Mouse (Mus musculus) adrenal gland, adult 18-20 months (tissue): ENCODE data around the gene Szrd1. TPM values are rescaled to one million over a fixed set of nuclear protein-coding genes. Genes with fewer than 3 reads are reported as not detected.

Experiments used
- DNase-seq, 2 experiments: peaks; one replicate each; pipeline ENCODE4 v3.0.0; 2021 to 2022; ENCODE audit warnings: low spot score in 2 of 2
- long read RNA-seq, 2 experiments: library from polyadenylated mRNA; stranded (forward); transcript quantifications; one replicate each; pipeline ENCODE4 v2.0.0; 2021
- total RNA-seq, 2 experiments: library from RNA; stranded (reverse); gene quantifications; 1 replicate in 1 of 2; 2 replicates in 1 of 2; pipeline ENCODE4 v1.2.3; 2021

Gene Szrd1
- 100 to 1,000 TPM; 109 to 127 TPM for total RNA-seq
- long read RNA-seq, experiment 1, partial matches to known transcripts, result 0 of 11 reads
- long read RNA-seq, experiment 1, other reads (novel, unspliced or antisense), result 6 of 11 reads
- long read RNA-seq, experiment 2, transcript Szrd1-203 (4 exons, 3,244 nt), result minor isoform, 5 of 26 reads
- long read RNA-seq, experiment 2, transcript Szrd1-202 (3 exons, 3,203 nt), result major isoform, 9 of 26 reads
- long read RNA-seq, experiment 2, partial matches to known transcripts, result 2 of 26 reads
- long read RNA-seq, experiment 2, other reads (novel, unspliced or antisense), result 7 of 26 reads

DNA sequence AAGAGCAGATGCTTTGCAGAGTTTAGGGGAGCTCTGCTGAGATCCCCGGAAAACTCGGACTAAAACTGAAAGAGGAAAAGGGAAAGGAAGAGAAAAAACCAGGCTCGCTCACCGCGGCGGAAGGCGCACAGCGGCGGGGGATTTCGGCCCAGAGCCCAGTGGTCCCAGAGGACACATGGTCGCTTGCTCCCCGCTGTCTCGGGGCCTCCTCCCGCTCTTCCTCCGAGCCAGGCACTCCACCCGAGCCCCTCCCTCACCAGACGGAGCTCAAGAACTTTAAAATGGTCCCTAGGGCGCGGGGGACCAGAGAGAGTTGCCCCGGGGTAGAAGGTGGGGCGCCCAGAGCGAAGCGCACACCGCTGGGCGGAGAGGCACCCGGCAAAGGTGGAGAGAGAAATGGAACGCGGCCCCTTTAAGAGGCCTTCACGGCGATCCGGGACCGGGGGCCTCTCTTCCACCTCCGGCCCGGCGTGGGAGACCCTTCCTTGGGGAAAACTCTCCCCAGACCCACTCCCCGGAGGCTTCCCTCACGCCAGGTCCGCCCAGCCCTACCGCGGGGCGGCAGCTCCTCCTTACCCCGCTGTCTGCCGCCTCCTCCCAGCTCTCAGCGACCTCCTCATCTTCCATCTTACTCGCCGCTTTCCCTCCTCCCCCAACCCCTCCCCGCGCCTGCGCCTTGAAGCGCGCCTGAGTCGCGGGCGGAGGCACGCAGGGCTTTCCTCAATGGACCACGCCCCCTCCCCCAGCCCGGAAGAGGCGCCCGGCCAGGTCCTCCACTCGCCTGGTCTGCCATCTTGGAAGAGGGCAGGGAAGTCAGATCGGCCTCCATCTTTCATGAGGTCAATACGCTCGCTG is at the start of gene Szrd1:
TSS of gene Szrd1 (minus strand) at position 660 of the 855 bp plus-strand sequence.
- DNase-seq, result peak; percentile 96 to 98

DNA sequence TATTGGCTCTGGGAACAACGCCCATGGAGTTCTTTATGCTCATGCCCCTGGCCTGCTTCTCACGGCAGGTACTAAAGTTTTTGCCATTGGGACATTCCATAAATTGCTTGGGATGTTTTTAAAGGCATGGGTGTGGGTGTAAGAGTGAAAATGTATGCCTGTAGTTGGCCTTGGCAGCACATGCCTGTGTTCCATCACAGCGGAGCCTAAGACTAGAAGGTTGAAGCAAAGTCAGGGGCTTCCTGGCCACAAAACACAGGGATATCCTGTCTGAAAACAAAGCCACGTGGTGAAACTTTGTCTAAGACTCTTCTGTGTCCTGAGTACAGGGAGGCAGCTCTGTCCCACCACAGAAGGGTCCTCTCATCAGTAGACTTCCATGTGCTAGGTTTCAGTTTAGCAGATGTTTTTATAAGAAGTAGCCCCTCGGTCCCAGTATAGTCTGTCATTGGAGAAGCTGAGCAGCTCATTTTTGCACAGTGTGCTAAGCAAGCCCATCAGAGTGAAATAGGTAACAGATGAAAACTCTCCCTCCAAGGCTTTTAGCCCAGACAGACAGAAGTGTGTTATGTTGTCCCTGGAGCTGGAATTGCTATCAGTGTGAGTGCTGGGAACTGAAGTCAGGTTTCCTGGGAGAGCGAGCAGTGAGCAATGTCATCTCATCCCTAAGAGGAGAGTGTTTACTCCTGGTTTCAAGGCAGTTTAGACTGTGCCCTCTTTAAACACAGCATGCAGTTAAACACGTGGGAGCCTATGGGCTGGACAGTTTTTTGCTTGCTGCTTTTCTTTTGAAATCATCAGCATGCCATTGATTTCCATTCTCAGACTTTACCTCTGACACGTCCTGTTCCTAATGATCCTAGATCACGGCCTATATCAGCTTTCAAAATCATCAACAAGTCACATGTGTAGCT is 47.6 kb upstream of the Szrd1 start:
- DNase-seq, result no peak

DNA sequence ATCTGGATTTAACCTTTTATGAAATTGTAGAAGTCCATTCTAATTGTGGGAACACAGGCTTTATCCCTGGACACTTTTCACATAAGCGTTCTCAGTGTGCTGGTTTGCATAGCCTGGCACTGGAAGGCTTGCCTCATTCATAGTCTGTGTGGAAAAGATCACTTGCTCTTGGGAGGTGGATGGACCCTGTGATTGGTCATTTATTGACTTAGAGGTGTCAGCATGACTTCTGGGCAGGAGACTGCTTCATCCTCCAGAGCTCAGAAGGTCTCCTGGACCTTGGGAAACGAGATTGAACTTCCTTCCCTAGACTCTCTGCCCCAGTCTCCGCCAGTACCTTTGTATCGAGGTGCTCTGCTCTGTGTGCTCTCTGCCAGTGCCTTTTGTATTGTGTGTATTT is 44.9 kb upstream of the Szrd1 start:
- DNase-seq, result no peak

DNA sequence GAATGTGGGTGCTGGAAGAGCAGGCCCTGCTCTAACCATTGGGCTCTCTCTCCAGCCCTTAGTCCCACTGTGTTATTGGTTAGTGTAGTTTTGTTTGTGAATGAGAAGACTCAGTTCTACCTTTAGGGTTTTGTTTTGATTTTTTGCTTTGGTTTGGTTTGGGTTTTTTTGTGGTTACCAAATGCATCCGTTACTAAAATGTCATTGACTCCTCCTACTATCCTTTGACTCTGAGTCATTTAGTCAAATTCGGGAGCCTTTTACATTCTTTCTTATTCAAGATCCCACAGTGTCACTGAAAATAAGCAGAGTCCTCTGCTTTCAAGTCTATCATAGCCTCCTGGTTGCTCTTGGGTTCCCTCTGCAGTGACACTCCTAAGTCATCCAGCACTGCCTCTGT is 44.4 kb upstream of the Szrd1 start:
- no peak for DNase-seq

DNA sequence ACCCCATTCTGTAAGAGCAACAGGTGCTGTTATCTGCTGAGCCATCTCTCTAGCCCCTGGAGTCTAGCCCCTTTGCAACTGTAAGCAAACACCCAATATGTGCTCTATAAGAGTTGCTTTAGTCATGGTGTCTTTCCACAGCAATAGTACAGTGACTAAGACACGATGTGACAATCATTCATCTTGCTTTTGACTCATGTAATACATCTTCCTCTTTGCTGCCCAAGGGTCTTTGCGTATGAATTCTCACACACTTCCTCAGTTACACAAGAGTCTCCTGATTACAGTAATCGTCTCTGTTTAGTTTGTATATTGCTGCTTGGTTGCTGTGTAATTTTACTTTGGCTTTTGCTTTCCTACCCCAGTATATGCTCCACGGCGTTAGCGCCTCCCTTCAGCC is 42.4 kb upstream of the Szrd1 start:
- no peak for DNase-seq

DNA sequence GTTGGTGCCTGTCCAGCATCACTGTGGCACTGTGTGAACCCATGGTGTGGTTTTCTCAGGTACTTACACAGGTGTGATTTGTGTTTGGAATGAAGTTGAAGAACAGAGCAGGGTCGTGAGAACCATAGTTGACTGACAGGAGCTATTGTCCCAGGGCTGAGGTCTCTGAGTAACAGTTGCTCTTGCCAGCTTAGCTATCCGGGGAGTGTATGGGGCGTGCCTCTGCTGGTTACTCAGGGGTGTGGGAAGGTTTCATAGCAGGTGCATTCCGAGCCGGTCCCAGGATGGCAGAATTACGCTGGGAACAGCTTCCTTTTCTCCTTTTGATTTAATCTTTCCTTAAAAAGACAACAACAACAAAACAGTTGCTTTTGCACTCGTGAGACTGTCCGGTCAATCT is 41.3 kb upstream of the Szrd1 start:
- DNase-seq, result no peak

DNA sequence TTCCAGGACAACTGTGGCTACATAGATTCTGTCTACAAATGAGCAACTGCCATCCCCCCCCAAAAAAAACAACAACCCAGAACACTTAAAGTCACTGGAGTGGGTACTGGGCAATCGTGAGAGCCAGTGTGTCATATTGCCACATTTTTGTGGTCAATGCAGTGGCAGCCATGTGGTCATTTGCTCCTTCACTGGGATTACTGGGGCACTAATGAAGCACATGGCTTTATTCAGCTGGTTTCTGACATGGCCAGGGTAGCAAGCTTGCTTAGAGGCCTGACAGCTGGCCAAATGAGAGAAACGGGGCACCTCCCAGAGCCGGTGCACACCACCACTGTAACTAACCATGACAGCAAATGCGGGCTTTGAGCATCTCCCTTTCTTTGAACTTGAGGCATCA is 38.9 kb upstream of the Szrd1 start:
- no peak for DNase-seq

DNA sequence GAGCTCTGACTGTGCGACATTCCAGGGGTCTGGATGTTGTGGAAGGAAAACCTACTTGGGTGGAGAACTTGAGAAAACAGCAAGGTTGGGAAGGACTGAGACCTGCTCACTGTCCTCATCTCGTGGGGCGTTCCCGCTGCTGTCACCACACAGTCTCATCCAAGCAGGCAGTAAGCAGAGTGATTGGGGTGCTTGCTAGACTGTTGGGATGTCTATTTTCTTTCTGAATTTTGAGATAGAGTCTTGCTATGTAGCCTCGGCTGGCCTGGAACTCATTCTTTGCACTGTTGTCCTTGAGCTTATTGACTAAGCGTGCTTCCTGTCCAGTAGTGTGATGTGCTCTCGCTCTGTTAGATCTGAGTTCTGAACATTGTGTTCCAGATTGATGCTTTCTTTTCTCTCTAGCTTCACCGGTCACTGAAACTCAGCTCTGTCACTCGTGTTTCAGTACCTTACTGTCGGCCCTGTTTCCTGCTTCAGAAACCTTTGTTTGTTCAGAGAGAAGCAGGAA is 36.8 kb upstream of the Szrd1 start:
- no peak for DNase-seq

DNA sequence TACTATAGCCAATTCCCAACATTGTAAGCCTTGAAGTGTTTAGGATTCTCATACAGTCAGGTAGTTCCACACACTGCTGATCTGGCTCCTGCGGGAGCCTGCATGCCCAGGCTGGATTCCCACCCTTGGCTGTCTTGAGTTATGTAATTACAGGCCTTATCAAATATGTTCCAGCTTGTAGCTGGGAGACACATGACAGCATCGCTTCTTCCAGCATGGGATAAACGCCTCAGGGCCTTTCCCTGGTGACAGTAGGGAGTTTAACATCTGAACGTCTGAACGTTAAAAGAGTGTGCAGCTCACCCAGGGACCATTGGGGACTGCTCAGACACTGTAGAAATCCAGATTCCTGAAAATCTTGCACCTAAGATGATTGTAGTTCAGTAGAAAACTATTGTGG is 36.2 kb upstream of the Szrd1 start:
- no peak for DNase-seq

DNA sequence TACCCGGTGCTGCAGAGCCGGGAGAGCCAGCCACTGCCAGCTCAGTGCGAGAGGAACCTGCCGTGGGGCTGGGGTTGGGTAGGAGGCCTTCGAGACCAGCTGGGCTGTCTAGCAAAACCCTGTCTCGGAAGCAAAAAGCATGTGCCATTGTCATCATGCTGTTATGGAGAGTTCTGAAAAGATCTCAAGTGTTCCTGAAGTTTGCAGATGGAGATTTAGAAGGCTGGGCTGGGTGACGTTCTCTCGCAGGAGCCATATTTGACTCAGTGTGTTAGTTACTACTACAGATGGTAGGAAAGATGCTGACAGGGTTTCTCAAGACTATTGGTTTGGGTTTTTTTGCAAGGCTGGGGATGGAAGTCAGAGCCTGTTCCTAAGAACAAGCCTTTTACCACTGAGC is 32.5 kb upstream of the Szrd1 start:
- no peak for DNase-seq

DNA sequence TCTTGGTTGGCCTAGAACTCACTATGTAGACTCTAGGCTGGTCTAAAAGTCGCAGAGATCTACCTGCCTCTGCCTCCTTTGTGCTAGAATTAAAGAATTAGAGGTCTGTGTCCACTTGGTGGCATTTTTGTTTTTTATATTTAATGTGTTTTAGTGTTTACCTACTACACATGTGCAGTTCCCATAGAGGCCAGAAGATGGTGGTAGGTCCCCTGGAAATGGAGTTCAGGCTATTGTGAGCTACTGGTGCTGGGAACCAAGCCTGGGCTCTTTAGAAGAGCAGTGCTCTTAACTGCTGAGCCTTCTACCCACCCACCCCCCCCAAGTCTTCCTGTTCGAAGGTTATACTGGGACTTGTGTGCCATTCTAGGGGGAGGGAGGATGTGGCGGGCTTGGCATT is 27.6 kb upstream of the Szrd1 start:
- no peak for DNase-seq

DNA sequence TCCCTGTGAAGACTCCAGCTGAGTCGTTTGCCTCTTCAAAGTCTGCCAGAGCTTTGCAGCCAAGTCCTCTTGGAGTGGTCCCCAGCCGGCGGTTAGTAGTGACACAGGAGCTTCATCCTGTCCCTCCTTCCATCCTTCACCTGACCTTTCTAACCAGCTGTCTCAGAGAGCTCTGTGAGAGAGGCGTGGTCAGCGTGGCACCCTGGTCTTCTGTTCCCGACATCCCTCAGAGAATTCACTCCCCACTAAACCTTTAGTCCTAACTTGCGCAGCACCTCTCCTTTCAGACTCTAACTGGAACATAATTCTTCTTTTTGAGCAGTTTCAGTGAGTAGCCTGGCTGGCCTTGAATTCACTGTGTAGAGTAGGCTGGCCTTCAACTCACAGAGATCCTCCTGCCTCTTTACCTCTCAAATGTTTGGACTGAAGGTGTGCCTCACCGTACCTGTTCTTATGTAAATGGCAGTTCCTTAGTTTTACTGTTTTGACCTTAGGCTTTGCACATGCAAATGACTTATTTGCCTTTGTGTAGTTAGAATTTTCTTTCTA is 26.2 kb upstream of the Szrd1 start:
- no peak for DNase-seq

DNA sequence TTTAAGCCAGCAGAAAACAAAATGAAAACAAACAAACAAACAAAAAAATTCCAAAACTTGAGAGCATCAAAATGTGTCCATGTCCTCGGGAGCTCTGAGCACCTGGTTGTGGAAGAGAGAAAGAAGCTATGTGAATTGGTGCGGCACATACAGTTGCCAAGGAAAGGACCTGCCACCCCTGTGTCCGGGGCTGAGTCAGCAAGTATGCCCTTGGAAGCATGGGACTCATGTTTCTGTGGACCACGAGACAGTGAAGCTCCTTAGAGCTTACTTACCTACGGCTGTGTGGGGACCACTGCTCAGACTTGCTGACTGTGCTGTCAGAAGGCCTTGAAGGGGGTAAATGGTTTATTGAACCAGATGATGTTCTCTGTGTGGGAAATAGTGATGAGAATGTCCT is 24.2 kb upstream of the Szrd1 start:
- no peak for DNase-seq

DNA sequence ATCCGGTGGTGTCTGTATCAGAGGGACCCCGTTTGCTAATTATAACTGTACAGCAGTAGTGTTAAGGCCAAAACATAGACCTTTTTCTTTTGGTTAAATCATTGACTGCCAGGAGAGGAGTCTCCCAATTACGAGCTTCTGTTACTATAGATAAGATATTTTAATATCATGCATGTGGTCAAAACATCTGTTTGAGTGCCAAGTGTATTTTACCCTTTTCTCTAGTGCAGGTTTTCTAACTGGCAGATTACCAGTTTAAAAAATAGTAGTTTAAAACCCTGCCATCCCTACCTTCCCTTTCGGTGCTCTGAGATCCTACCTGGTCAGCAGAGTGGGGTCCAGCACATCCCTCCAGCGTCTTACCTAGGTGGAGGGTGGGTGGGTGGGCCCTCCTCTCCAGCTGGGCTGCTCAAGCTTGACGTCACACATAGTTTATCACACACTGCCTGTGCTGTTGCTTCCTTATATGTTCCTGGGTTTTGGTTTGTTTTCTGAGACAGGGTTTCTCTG is 22.2 kb upstream of the Szrd1 start:
- no peak for DNase-seq

DNA sequence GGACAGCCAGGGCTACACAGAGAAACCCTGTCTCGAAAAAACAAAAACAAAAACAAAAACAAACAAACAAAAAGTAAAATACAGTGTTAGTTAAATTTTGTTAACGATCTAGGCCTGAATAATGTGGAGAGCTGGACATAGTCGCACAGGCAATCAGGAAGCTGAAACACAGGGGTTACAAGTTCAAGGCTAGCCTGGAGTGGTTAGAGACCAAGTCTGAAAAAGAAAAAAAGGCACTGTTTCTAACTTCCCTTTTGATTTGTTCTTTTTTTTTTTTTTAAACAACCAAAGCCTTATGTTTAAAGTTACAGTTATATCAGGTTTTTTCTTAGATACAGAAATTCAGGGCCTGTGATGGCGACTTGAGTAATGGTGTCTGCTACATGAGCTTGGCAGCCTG is 20.6 kb upstream of the Szrd1 start:
- no peak for DNase-seq

DNA sequence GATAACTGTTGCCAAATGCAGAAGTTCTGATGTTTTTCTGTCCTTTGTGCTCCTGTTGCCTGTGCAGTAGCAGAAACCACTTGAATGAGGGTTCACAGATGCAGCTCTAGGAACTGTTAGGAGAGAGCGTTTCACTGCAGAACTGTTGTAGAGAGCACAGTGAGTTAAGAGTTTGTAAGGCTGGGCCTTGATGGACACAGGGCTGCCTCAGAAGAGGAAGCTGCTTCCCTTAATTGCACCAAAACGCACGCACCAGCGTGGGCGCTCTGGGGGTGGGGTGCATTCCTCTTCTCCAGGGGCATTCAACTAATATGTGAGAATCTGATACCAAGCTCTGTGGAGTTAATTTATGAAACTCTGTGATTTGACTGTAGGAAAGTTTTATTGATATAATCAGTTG is 20.1 kb upstream of the Szrd1 start:
- no peak for DNase-seq

DNA sequence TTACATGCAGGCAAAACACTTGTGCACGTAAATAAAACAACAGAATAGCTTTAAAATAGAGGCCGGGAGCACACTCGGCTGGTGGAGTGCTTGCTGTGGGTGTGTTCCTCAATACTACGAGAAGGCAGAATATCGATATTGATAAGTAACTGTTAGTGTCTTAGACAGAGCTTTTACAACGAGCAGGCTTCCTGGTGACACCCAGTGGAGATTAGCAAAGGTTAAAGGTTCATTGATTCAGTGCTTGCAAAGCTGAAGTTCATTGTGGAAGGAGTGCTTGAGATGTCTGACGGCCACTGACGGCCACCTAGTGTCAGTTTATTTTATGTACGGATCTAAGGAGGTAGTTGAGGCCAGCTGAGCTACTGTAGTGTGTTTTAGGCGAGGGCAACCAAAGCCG is 19.5 kb upstream of the Szrd1 start:
- DNase-seq, result no peak

DNA sequence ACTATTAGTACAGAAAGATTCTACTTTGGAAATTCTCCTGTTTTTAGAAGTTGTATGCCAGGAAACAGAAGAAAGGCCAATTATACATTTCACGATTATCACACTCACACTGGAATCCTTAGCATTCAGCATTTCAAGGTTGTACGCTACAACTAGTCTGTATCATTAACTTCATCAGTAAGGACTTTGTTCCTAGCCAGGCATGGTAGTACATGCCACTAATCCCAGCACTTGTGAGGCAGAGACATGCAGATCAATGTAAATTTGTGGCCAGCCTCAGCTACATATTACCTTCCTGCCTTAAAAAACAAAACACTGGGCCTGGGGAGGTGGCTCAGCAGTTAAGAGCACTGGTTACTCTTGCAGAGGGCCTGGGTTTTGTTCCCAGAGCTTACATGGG is 19.0 kb upstream of the Szrd1 start:
- DNase-seq, result no peak

DNA sequence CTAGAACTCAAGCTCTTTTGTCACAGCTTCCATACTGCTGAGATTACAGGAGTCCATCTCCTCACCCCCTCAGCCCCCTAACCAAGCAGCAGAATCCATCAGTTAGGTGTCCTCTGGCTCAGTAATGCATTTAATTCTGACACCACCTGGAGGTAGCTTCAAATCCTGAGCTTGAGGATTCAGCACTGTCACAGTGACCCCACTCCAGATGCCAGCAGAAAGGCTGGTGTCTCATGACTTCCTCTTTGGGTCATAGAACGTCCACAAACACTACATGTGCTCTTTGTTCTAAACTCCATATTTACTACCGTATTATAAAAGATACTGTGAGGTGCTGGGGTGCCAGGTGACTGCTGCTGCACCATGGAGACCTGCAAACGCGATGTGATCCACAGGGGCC is 17.9 kb upstream of the Szrd1 start:
- DNase-seq, result no peak

DNA sequence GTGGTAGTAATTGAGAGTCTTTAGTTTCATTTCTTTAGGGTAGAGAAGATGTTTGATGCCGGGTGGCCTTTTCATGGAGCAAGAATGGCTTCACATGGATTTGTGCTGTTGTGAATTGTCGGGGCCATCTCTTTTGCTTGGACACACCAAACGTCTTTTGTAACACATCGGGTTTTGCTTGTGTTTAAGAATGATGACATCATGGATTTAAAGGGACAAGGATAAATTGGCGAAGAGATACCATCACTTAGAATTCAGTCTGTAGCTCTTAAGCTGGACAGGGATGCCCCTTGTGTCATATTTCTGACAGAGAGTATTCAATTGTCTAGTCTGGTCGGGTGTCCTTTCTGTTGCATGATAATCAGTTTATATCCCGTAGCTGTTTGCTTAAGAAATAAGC is 9.5 kb upstream of the Szrd1 start:
- DNase-seq, result no peak
